8 mouse cellular contexts compared by ENCODE assay signal in genomic region chr4:41464345-41465286, GRCm38 (mm10). TPM values are rescaled to one million over a fixed set of nuclear protein-coding genes. Genes with fewer than 3 reads are reported as not detected.
DNase-seq lines count a peak whose midpoint lies in the region; ATAC-seq and TF ChIP-seq lines count a peak whose summit lies in the region.

TSS of gene Kif24 (minus strand) at chr4:41464887.
TSS of gene Nudt2 (plus strand) at chr4:41465151.

- no peaks in the 10 kb centered on the region for H3K27me3 ChIP-seq in E14TG2a.4 (ENCODE audit: insufficient read depth, low read length)
- H3K27me3 ChIP-seq in forebrain, embryonic 12.5 days = no peaks in the 10 kb centered on the region
- H3K27me3 ChIP-seq in heart, postnatal 0 days (ENCODE audit: control insufficient read depth, insufficient read depth, low read length) = no peaks in the 10 kb centered on the region
- H3K27me3 ChIP-seq in liver, embryonic 16.5 days (ENCODE audit: control insufficient read depth, insufficient read depth, low read depth, low read length) = no peaks in the 10 kb centered on the region
- no peaks in the 10 kb centered on the region for H3K27me3 ChIP-seq in neural tube, embryonic 13.5 days
- H3K27me3 ChIP-seq in testis, adult 2 months (ENCODE audit: control insufficient read depth, insufficient read depth, low read length) = no peaks in the 10 kb centered on the region

- H3K27ac ChIP-seq in forebrain, embryonic 12.5 days = peak within 1 kb of the TSS; percentile 80
- peak within 1 kb of the TSS; percentile 41; the same call in 1 of the 2 replicates for H3K27ac ChIP-seq in heart, postnatal 0 days (ENCODE audit: low read depth)
- H3K27ac ChIP-seq in liver, embryonic 16.5 days (ENCODE audit: low read length) = peak within 1 kb of the TSS; percentile 83
- H3K27ac ChIP-seq in neural tube, embryonic 13.5 days (replicated peaks) = peak within 1 kb of the TSS; percentile 69
- peak within 1 kb of the TSS; percentile 99 for H3K27ac ChIP-seq in testis, adult 2 months (ENCODE audit: control insufficient read depth, insufficient read depth, low read depth, low read length)

- TF ChIP-seq CTCF in E14TG2a.4 (conservative IDR thresholded peaks at IDR 0.05; ENCODE audit: low read length) = no peak
- TF ChIP-seq CTCF in heart, postnatal 0 days (IDR thresholded peaks at IDR 0.05; ENCODE audit: low read depth) = no peak
- no peak for TF ChIP-seq CTCF in testis, adult 2 months (IDR thresholded peaks at IDR 0.05; ENCODE audit: control insufficient read depth, insufficient read depth, insufficient replicate concordance, low read depth, low read length)

- peak; percentile 100 for DNase-seq in c-Kit-positive CD71-positive TER-119-positive erythroid progenitor cells, embryonic 14.5 days (ENCODE audit: low spot score)
- peak; percentile 99 for DNase-seq in heart, postnatal 0 days (ENCODE audit: low spot score)
- DNase-seq in kidney, postnatal 4 days = peak; percentile 96 to 99

- H3K4me1 ChIP-seq in E14TG2a.4 (replicated peaks; ENCODE audit: low read depth, low read length) = peaks cover 27% of the 10 kb centered on the region
- peaks cover 18% of the 10 kb centered on the region for H3K4me1 ChIP-seq in forebrain, embryonic 12.5 days
- peaks cover 5% of the 10 kb centered on the region for H3K4me1 ChIP-seq in heart, postnatal 0 days (ENCODE audit: control insufficient read depth, insufficient read depth)
- H3K4me1 ChIP-seq in liver, embryonic 16.5 days (ENCODE audit: control insufficient read depth, low read depth, low read length) = peaks cover 16% of the 10 kb centered on the region
- peaks cover 25% of the 10 kb centered on the region for H3K4me1 ChIP-seq in neural tube, embryonic 13.5 days (replicated peaks)
- H3K4me1 ChIP-seq in testis, adult 2 months (ENCODE audit: control insufficient read depth, insufficient read depth, low read length) = peaks cover 2% of the 10 kb centered on the region

- peak within 1 kb of the TSS; percentile 71 for H3K9ac ChIP-seq in forebrain, embryonic 12.5 days
- H3K9ac ChIP-seq in heart, postnatal 0 days (replicated peaks; ENCODE audit: low read depth, low read length) = peak within 1 kb of the TSS; percentile 64
- peak within 1 kb of the TSS; percentile 87 for H3K9ac ChIP-seq in liver, embryonic 16.5 days (ENCODE audit: low read depth, low read length)
- H3K9ac ChIP-seq in neural tube, embryonic 13.5 days = peak within 1 kb of the TSS; percentile 79

- WGBS in forebrain, embryonic 12.5 days = under 1% methylated on average over 70 of the region's 70 CpGs
- under 1% methylated on average over 70 of the region's 70 CpGs for WGBS in heart, postnatal 0 days
- WGBS in liver, embryonic 16.5 days (ENCODE audit: insufficient replicate concordance) = under 1% methylated on average over 70 of the region's 70 CpGs
- under 1% methylated on average over 70 of the region's 70 CpGs for WGBS in neural tube, embryonic 13.5 days

- ATAC-seq in forebrain, embryonic 12.5 days (ENCODE audit: low FRiP score) = peak; percentile 97
- ATAC-seq in heart, postnatal 0 days (ENCODE audit: insufficient read depth, low read depth) = peak; percentile 99
- peak; percentile 98 for ATAC-seq in liver, embryonic 16.5 days (ENCODE audit: low read depth)
- ATAC-seq in neural tube, embryonic 13.5 days (ENCODE audit: low read depth) = peak; percentile 99

- TF ChIP-seq EP300 in heart, postnatal 0 days (IDR thresholded peaks at IDR 0.05; ENCODE audit: low read depth) = peak; percentile 94

- peak within 1 kb of the TSS; percentile 72 for H3K4me2 ChIP-seq in forebrain, embryonic 12.5 days
- peak within 1 kb of the TSS; percentile 74 for H3K4me2 ChIP-seq in heart, postnatal 0 days (ENCODE audit: low read depth, low read length)
- H3K4me2 ChIP-seq in liver, embryonic 16.5 days (ENCODE audit: low read depth, low read length) = peak within 1 kb of the TSS; percentile 90
- peak within 1 kb of the TSS; percentile 64 for H3K4me2 ChIP-seq in neural tube, embryonic 13.5 days

- peaks cover 41% of the 10 kb centered on the region for H3K9me3 ChIP-seq in E14TG2a.4 (ENCODE audit: low read length)
- no peaks in the 10 kb centered on the region for H3K9me3 ChIP-seq in forebrain, embryonic 12.5 days
- no peaks in the 10 kb centered on the region for H3K9me3 ChIP-seq in heart, postnatal 0 days (replicated peaks; ENCODE audit: control insufficient read depth, low read length)
- H3K9me3 ChIP-seq in liver, embryonic 16.5 days (replicated peaks; ENCODE audit: control insufficient read depth, low read length) = no peaks in the 10 kb centered on the region
- no peaks in the 10 kb centered on the region for H3K9me3 ChIP-seq in neural tube, embryonic 13.5 days

- TF ChIP-seq POLR2A in testis, adult 2 months (IDR thresholded peaks at IDR 0.05; ENCODE audit: control insufficient read depth, low read depth, low read length) = peak; percentile 67

- peak within 1 kb of the TSS; percentile 93 for H3K4me3 ChIP-seq in E14TG2a.4 (replicated peaks; ENCODE audit: low read length)
- H3K4me3 ChIP-seq in forebrain, embryonic 12.5 days (replicated peaks) = peak within 1 kb of the TSS; percentile 77
- H3K4me3 ChIP-seq in heart, postnatal 0 days (ENCODE audit: low read depth, low read length) = peak within 1 kb of the TSS; percentile 61
- peak within 1 kb of the TSS; percentile 79 for H3K4me3 ChIP-seq in liver, embryonic 16.5 days (ENCODE audit: low read depth, low read length)
- H3K4me3 ChIP-seq in neural tube, embryonic 13.5 days = peak within 1 kb of the TSS; percentile 63
- peak within 1 kb of the TSS; percentile 96 for H3K4me3 ChIP-seq in testis, adult 2 months (ENCODE audit: control insufficient read depth, low read depth, low read length)

- H3K36me3 ChIP-seq in E14TG2a.4 (ENCODE audit: insufficient read depth, low read length) = peaks cover 33% of the 10 kb centered on the region
- H3K36me3 ChIP-seq in forebrain, embryonic 12.5 days (replicated peaks) = no peaks in the 10 kb centered on the region
- no peaks in the 10 kb centered on the region for H3K36me3 ChIP-seq in heart, postnatal 0 days (replicated peaks; ENCODE audit: control insufficient read depth, insufficient read depth, low read length)
- no peaks in the 10 kb centered on the region for H3K36me3 ChIP-seq in liver, embryonic 16.5 days (ENCODE audit: control insufficient read depth, insufficient read depth)
- H3K36me3 ChIP-seq in neural tube, embryonic 13.5 days = no peaks in the 10 kb centered on the region
- H3K36me3 ChIP-seq in testis, adult 2 months (ENCODE audit: control insufficient read depth, insufficient read depth, low read length) = no peaks in the 10 kb centered on the region; the same call in 1 of the 2 replicates

RNA-seq across cellular contexts. Expression of gene Kif24, which starts in this region (rescaled TPM):
- polyA plus RNA-seq in forebrain, embryonic 12.5 days (2016; fragmentation: Nextera tagmentation; extraction: Ambion mirVana) = 14.3 and 17.9 TPM in 2 replicates
- 2.9 and 3.4 TPM in 2 replicates for total RNA-seq in heart, postnatal 0 days (2014; rRNA removed; ENCODE audit: low replicate concordance)
- 1.1 and 1.4 TPM in 2 replicates for polyA plus RNA-seq in heart, postnatal 0 days (2015; fragmentation: Nextera tagmentation; extraction: Ambion mirVana)
- polyA plus RNA-seq in liver, embryonic 16.5 days (2015; fragmentation: Nextera tagmentation; extraction: Ambion mirVana) = 4.9 and 5.0 TPM in 2 replicates
- 2.3 and 2.8 TPM in 2 replicates for polyA plus RNA-seq in neural tube, embryonic 13.5 days (2015; fragmentation: Nextera tagmentation; extraction: Ambion mirVana)
- polyA plus RNA-seq in testis, adult 2 months (2012; rRNA removed) = 11.3 and 11.9 TPM in 2 replicates

RNA-seq across cellular contexts. Expression of gene Nudt2, which starts in this region (rescaled TPM):
- 64.0 and 68.2 TPM in 2 replicates for polyA plus RNA-seq in forebrain, embryonic 12.5 days (2016; fragmentation: Nextera tagmentation; extraction: Ambion mirVana)
- 10.5 and 37.6 TPM in 2 replicates for total RNA-seq in heart, postnatal 0 days (2014; rRNA removed; ENCODE audit: low replicate concordance)
- 42.0 and 45.9 TPM in 2 replicates for polyA plus RNA-seq in heart, postnatal 0 days (2015; fragmentation: Nextera tagmentation; extraction: Ambion mirVana)
- polyA plus RNA-seq in liver, embryonic 16.5 days (2015; fragmentation: Nextera tagmentation; extraction: Ambion mirVana) = 16.9 and 20.5 TPM in 2 replicates
- polyA plus RNA-seq in neural tube, embryonic 13.5 days (2015; fragmentation: Nextera tagmentation; extraction: Ambion mirVana) = 57.0 and 62.7 TPM in 2 replicates
- polyA plus RNA-seq in testis, adult 2 months (2012; rRNA removed) = 12.6 and 14.3 TPM in 2 replicates

Comparison
In these comparisons a context has a peak if more than half of its experiments do, and no peak if none do; other contexts are left out.
1. Peak in every context shown above with its lines: DNase-seq, ATAC-seq, H3K4me3 ChIP-seq and H3K27ac ChIP-seq.
2. H3K27ac ChIP-seq: peak in every context shown above with its lines; median percentile 99 in testis, adult 2 months; 83 in liver, embryonic 16.5 days; 80 in forebrain, embryonic 12.5 days; 69 in neural tube, embryonic 13.5 days; 41 in heart, postnatal 0 days.